Mouse (Mus musculus) embryonic facial prominence, embryonic 15.5 days (tissue): ENCODE measurements around the gene Fam243. TPM values are rescaled to one million over a fixed set of nuclear protein-coding genes. Genes with fewer than 3 reads are reported as not detected.

Source experiments
- polyA plus RNA-seq: library from polyadenylated mRNA; unstranded; fragments of >200 nt; fragmentation: Nextera tagmentation; extraction: Ambion mirVana; gene quantifications from 2 replicates; pipeline ENCODE4 v1.2.1, GENCODE M21; 2015

The Fam243 gene
- polyA plus RNA-seq, 1 experiment from 2014 or later, result not detected

Other genes starting within 250 kb of the Fam243 start
- 0.22 and 0.23 TPM in 2 replicates for gene Kcne2, start 29.1 kb downstream of the Fam243 start, polyA plus RNA-seq
- 131 TPM in 2 replicates for gene Smim11, start 20.2 kb downstream of the Fam243 start, polyA plus RNA-seq
- 0.11 and 0.67 TPM in 2 replicates for gene Kcne1, start 38.0 kb upstream of the Fam243 start, polyA plus RNA-seq
- gene Rcan1, start 149.4 kb upstream of the Fam243 start, polyA plus RNA-seq, result 40.3 and 41.8 TPM in 2 replicates
- gene Clic6, start 164.3 kb upstream of the Fam243 start, polyA plus RNA-seq, result 6.7 and 8.8 TPM in 2 replicates